Mouse (Mus musculus): ENCODE results near the gene Ptcd2. TPM values are rescaled to one million over a fixed set of nuclear protein-coding genes. Genes with fewer than 3 reads are reported as not detected.
A peak's percentile ranks its signal among the peaks of the same experiment; 100 is the strongest.

Gene Ptcd2
- polyA plus RNA-seq, 1 experiment, result 10.8 TPM

DNA sequence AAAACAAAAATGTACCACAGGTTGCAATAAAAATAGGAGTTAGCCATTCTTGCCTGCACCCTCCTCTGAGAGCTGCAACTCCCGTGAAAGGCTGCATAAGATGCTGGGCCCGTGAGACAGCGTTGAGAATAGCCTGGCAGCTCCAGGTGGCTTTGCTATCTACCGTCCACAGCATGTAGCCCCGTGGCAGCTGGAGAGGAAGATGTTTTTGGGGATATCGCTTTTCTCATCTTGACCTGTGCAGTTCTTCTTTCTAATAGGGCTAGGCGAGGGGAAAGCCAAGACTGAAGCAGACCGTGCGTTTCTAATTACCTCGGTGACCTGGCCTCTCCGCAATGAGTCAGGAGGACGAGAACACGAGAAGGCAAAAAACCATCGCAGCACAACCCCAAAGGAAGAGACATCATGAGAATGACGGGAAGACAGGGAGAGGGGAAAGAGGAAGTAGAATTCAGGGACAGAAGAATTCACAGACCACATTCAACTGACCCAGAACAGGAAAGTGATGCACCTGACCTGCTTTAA, 29.8 kb downstream of the Ptcd2 start:
- 80% methylated on average over 15 of the region's 15 CpGs for WGBS

GRCm38 (mm10) chr13:99314098-99314497, 30.4 kb downstream of the Ptcd2 start:
- 80% methylated on average over 5 of the region's 5 CpGs for WGBS
- Histone ChIP-seq H3K4me3 (replicated peaks; ENCODE audit: extremely low read depth, low read depth, low read length) (no peak overlapping the region), H3K4me1 (ENCODE audit: control insufficient read depth, insufficient read depth, low read length) (no peaks in the 10 kb centered on the region)
- TF ChIP-seq POLR2A (IDR thresholded peaks at IDR 0.05; ENCODE audit: borderline replicate concordance, extremely low read depth, low read depth, low read length), result no peak
- no peak for TF ChIP-seq CTCF (IDR thresholded peaks at IDR 0.05; ENCODE audit: insufficient read depth, low read length)
- no peak for DNase-seq

More for the DNA sequence above, 29.8 kb downstream of the Ptcd2 start:
- H3K4me1 ChIP-seq (ENCODE audit: control insufficient read depth, insufficient read depth, low read length), result no peaks in the 10 kb centered on the region
- no peak for DNase-seq
- H3K4me3 ChIP-seq (replicated peaks; ENCODE audit: extremely low read depth, low read depth, low read length), result no peak overlapping the region
- TF ChIP-seq CTCF (IDR thresholded peaks at IDR 0.05; ENCODE audit: insufficient read depth, low read length) (no peak), POLR2A (IDR thresholded peaks at IDR 0.05; ENCODE audit: borderline replicate concordance, extremely low read depth, low read depth, low read length) (no peak)

DNA sequence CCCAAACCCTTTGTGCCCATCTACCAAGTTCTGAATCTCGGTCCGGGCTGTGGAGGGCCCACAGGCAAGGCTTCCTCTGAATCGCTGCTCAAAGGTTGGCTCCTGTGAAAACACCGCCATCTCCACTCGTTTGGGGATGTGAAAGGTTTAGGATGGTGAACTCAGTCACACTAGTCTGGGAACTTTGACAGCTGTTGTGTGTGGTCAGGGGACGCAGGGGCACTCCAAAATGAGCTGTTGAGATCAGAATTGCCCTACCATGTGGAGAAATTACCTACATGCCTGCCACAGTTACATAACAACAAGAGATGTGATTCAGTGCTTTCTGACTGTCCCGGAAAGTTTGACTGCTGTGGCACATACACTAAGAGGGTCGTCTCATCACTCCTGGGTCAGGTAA, 36.1 kb downstream of the Ptcd2 start:
- TF ChIP-seq CTCF (IDR thresholded peaks at IDR 0.05; ENCODE audit: insufficient read depth, low read length) (no peak), POLR2A (IDR thresholded peaks at IDR 0.05; ENCODE audit: borderline replicate concordance, extremely low read depth, low read depth, low read length) (no peak)
- H3K4me3 ChIP-seq (replicated peaks; ENCODE audit: extremely low read depth, low read depth, low read length), result no peak overlapping the region
- no peak for DNase-seq
- H3K4me1 ChIP-seq (ENCODE audit: control insufficient read depth, insufficient read depth, low read length), result peaks cover 4% of the 10 kb centered on the region
- WGBS, result 80% methylated on average over 8 of the region's 8 CpGs

GRCm38 (mm10) chr13:99307930-99308359, 36.6 kb downstream of the Ptcd2 start:
- WGBS, result 44% methylated on average over 5 of the region's 5 CpGs

GRCm38 (mm10) chr13:99306164-99306563, 38.3 kb downstream of the Ptcd2 start:
- DNase-seq, result no peak
- no peak overlapping the region for H3K4me3 ChIP-seq (replicated peaks; ENCODE audit: extremely low read depth, low read depth, low read length)
- 84% methylated on average over 8 of the region's 8 CpGs for WGBS
- no peak for TF ChIP-seq CTCF (IDR thresholded peaks at IDR 0.05; ENCODE audit: insufficient read depth, low read length)
- no peak for TF ChIP-seq POLR2A (IDR thresholded peaks at IDR 0.05; ENCODE audit: borderline replicate concordance, extremely low read depth, low read depth, low read length)
- peaks cover 4% of the 10 kb centered on the region for H3K4me1 ChIP-seq (ENCODE audit: control insufficient read depth, insufficient read depth, low read length)

More at GRCm38 (mm10) chr13:99307930-99308359, 36.6 kb downstream of the Ptcd2 start:
- no peak for TF ChIP-seq POLR2A (IDR thresholded peaks at IDR 0.05; ENCODE audit: borderline replicate concordance, extremely low read depth, low read depth, low read length)
- no peak for TF ChIP-seq CTCF (IDR thresholded peaks at IDR 0.05; ENCODE audit: insufficient read depth, low read length)
- Histone ChIP-seq H3K4me1 (ENCODE audit: control insufficient read depth, insufficient read depth, low read length) (peaks cover 4% of the 10 kb centered on the region), H3K4me3 (replicated peaks; ENCODE audit: extremely low read depth, low read depth, low read length) (no peak overlapping the region)
- DNase-seq, result no peak

DNA sequence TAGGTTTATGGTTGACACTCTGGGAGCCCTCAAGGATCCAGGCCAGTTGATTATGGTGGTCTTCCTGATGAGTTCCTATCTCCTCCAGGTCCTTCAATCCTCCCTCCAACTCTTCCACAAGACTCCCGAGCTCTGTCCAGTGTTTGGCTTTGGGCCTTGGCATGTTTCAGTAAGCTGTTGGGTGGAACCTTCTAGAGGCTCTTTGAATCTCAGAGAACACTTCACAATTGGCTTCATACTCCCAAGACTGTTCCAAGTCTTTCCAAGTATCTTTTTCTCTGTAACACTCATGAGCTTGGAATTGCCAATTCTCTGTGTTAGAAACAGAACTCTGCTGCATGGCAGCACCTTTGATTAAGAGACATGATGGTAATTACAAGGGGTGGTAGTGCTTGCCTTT, 39.3 kb downstream of the Ptcd2 start:
- Histone ChIP-seq H3K4me3 (replicated peaks; ENCODE audit: extremely low read depth, low read depth, low read length) (no peak overlapping the region), H3K4me1 (ENCODE audit: control insufficient read depth, insufficient read depth, low read length) (peaks cover 4% of the 10 kb centered on the region)
- DNase-seq, result no peak
- 53% methylated on average over 1 of the region's 1 CpGs for WGBS
- TF ChIP-seq POLR2A (IDR thresholded peaks at IDR 0.05; ENCODE audit: borderline replicate concordance, extremely low read depth, low read depth, low read length) (no peak), CTCF (IDR thresholded peaks at IDR 0.05; ENCODE audit: insufficient read depth, low read length) (no peak)

DNA sequence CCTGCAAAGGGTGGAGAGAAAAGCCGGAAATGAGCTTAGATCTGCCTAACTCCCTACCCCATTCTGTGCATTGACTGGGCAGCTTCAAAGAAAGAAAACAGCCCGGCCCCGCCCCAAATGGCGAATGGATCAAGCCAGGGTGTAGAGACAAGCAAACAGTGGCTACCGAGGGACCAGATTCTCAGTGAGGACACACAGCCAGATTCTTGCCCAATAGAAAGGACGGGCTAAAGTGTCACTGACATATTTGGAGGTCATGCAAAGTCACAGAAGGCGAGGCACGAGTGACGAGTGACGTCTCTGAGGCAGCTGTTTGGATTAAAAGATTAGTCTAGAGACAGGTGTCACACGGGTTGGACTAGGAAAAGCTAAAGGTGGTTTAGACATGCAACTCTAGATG, 40.1 kb downstream of the Ptcd2 start:
- Histone ChIP-seq H3K4me3 (replicated peaks; ENCODE audit: extremely low read depth, low read depth, low read length) (no peak overlapping the region), H3K4me1 (ENCODE audit: control insufficient read depth, insufficient read depth, low read length) (peaks cover 4% of the 10 kb centered on the region)
- TF ChIP-seq POLR2A (IDR thresholded peaks at IDR 0.05; ENCODE audit: borderline replicate concordance, extremely low read depth, low read depth, low read length) (no peak), CTCF (IDR thresholded peaks at IDR 0.05; ENCODE audit: insufficient read depth, low read length) (no peak)
- DNase-seq, result peak; percentile 25
- WGBS, result 53% methylated on average over 11 of the region's 11 CpGs

DNA sequence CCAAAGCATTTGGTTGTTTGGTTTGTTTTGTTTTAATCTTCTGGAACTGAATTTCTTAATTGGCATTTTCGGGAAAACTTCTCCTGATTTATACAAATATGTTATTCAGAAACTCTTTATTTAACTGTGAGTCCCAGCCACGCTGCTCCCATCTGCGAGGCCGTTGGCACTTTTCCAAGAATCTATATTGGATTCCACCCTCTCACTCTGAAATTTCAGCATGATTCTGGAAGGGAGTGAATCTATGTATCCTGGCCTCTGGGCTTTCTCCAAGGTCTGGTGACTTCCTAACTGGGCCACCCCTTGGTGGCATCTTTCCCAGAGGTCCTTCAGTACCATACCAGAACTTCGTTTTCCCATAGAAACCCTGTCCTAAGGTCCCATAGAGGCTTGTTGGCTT, 40.7 kb downstream of the Ptcd2 start:
- WGBS, result 40% methylated on average over 5 of the region's 5 CpGs
- TF ChIP-seq CTCF (IDR thresholded peaks at IDR 0.05; ENCODE audit: insufficient read depth, low read length) (no peak), POLR2A (IDR thresholded peaks at IDR 0.05; ENCODE audit: borderline replicate concordance, extremely low read depth, low read depth, low read length) (no peak)
- DNase-seq, result no peak
- H3K4me3 ChIP-seq (replicated peaks; ENCODE audit: extremely low read depth, low read depth, low read length), result no peak overlapping the region
- peaks cover 7% of the 10 kb centered on the region for H3K4me1 ChIP-seq (ENCODE audit: control insufficient read depth, insufficient read depth, low read length)

DNA sequence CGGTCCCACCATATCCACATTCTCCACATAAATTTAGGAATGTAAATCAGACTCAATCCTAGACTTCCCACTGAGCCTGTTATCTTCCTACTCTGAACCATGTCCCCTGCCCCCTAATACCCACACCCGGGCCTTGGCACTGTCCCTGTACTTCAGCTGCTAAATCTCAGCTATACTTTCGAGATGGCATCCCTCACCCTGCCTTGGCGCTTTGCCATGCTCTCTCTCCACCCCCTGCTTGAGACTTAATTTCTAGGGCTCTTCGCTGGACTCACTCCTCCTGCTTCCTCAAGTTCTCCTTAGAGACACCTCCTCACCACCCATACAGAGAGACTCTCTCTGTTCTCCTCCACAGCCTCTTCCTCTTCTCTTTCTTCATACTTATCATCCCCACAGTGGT, 44.6 kb downstream of the Ptcd2 start:
- 65% methylated on average over 5 of the region's 5 CpGs for WGBS

GRCm38 (mm10) chr13:99294176-99294575, 50.3 kb downstream of the Ptcd2 start:
- 91% methylated on average over 13 of the region's 13 CpGs for WGBS
- no peak for TF ChIP-seq POLR2A (IDR thresholded peaks at IDR 0.05; ENCODE audit: borderline replicate concordance, extremely low read depth, low read depth, low read length)
- TF ChIP-seq CTCF (IDR thresholded peaks at IDR 0.05; ENCODE audit: insufficient read depth, low read length), result no peak
- Histone ChIP-seq H3K4me3 (replicated peaks; ENCODE audit: extremely low read depth, low read depth, low read length) (no peak overlapping the region), H3K4me1 (ENCODE audit: control insufficient read depth, insufficient read depth, low read length) (0 out of 2 replicates have a peak, but pooled peaks cover 1% of the 10 kb centered on the region)
- DNase-seq, result no peak

More for the DNA sequence above, 44.6 kb downstream of the Ptcd2 start:
- TF ChIP-seq POLR2A (IDR thresholded peaks at IDR 0.05; ENCODE audit: borderline replicate concordance, extremely low read depth, low read depth, low read length), result no peak
- no peak for TF ChIP-seq CTCF (IDR thresholded peaks at IDR 0.05; ENCODE audit: insufficient read depth, low read length)
- no peak overlapping the region for H3K4me3 ChIP-seq (replicated peaks; ENCODE audit: extremely low read depth, low read depth, low read length)
- DNase-seq, result no peak
- peaks cover 7% of the 10 kb centered on the region for H3K4me1 ChIP-seq (ENCODE audit: control insufficient read depth, insufficient read depth, low read length)

Data from lung, adult 2 months (tissue).